Mouse (Mus musculus): Measurements from ENCODE around the gene Tacc3. TPM values are rescaled to one million over a fixed set of nuclear protein-coding genes. Genes with fewer than 3 reads are reported as not detected.

Gene Tacc3
- polyA plus RNA-seq, 1 experiment from 2014 or later: 25.0 TPM

Other genes with a start within 250 kb of the Tacc3 start
- not detected in 2 replicates for gene Nkx1-1, start 224.2 kb upstream of the Tacc3 start, polyA plus RNA-seq (2015; fragmentation: Nextera tagmentation; extraction: Ambion mirVana)
- 30.3 and 31.0 TPM in 2 replicates for gene Fam53a, start 28.5 kb upstream of the Tacc3 start, polyA plus RNA-seq (2015; fragmentation: Nextera tagmentation; extraction: Ambion mirVana)
- gene Gm9903, start 28.2 kb upstream of the Tacc3 start, polyA plus RNA-seq (2015; fragmentation: Nextera tagmentation; extraction: Ambion mirVana): 0.70 and 0.89 TPM in 2 replicates
- 119 and 123 TPM in 2 replicates for gene Slbp, start 5.6 kb upstream of the Tacc3 start, polyA plus RNA-seq (2015; fragmentation: Nextera tagmentation; extraction: Ambion mirVana)
- gene Tmem129, start 288 bp downstream of the Tacc3 start, polyA plus RNA-seq (2015; fragmentation: Nextera tagmentation; extraction: Ambion mirVana): 29.1 and 29.7 TPM in 2 replicates
- 19.1 and 23.9 TPM in 2 replicates for gene Fgfr3, start 63.5 kb downstream of the Tacc3 start, polyA plus RNA-seq (2015; fragmentation: Nextera tagmentation; extraction: Ambion mirVana)
- 69.1 and 71.5 TPM in 2 replicates for gene Letm1, start 124.7 kb downstream of the Tacc3 start, polyA plus RNA-seq (2015; fragmentation: Nextera tagmentation; extraction: Ambion mirVana)
- gene Nsd2, start 162.6 kb downstream of the Tacc3 start, polyA plus RNA-seq (2015; fragmentation: Nextera tagmentation; extraction: Ambion mirVana): 75.9 and 84.5 TPM in 2 replicates

All from midbrain, embryonic 16.5 days (tissue).